In the genomic region with DNA sequence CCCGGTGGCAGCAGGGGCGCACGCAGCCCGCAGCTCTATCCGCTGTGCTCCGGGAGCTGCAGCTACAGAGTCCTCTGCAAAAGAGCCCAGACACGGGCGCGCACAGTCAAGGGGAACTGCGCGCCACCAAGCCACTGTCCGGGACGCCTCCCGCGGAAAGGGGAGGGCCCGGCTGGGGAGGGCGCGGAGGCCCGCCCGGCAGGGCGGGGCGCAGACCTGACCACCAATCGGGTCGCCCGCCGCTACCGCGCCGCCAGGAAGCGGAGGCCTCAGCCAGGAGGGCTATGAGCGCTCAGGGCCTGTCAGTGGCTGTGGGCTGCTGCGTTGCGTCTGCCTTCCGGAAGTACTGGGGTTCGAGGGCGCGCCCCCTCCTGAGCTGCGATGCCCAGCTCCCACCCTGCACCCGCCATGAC, we compare ENCODE assay signal across 8 mouse cellular contexts. TPM values are rescaled to one million over a fixed set of nuclear protein-coding genes. Genes with fewer than 3 reads are reported as not detected.
DNase-seq lines count a peak whose midpoint lies in the region; ATAC-seq and TF ChIP-seq lines count a peak whose summit lies in the region.
"Not testable (repeated sequence)": the region's sequence is repeated elsewhere in the genome, so short reads cannot be mapped to it uniquely, and the experiment has no call there.

Gene 9030624G23Rik, minus strand, starts transcription at position 139 of the 413 bp plus-strand sequence.

- 1% methylated on average over 29 of the region's 39 CpGs for WGBS in embryonic facial prominence, embryonic 11.5 days
- 3% methylated on average over 18 of the region's 39 CpGs for WGBS in hindbrain, embryonic 16.5 days
- WGBS in liver, embryonic 14.5 days (ENCODE audit: insufficient replicate concordance) = 4% methylated on average over 30 of the region's 39 CpGs
- WGBS in neural tube, embryonic 11.5 days = 0% methylated on average over 29 of the region's 39 CpGs
- 1% methylated on average over 29 of the region's 39 CpGs for WGBS in stomach, postnatal 0 days

- not testable (repeated sequence) for H3K9me3 ChIP-seq in ES-Bruce4 (replicated peaks; ENCODE audit: control insufficient read depth, insufficient read depth, low read length, poor library complexity, severe bottlenecking); embryonic facial prominence, embryonic 11.5 days (replicated peaks; ENCODE audit: control insufficient read depth, low read length); hindbrain, embryonic 16.5 days (ENCODE audit: control insufficient read depth, low read length); liver, embryonic 14.5 days (ENCODE audit: control insufficient read depth, low read length); neural tube, embryonic 11.5 days (ENCODE audit: control insufficient read depth, low read length); stomach, postnatal 0 days (ENCODE audit: control insufficient read depth, low read length)

- not testable (repeated sequence) for TF ChIP-seq EP300 in ES-Bruce4 (IDR thresholded peaks at IDR 0.05; ENCODE audit: insufficient read depth, low read depth, low read length); liver, embryonic 14.5 days (IDR thresholded peaks at IDR 0.05; ENCODE audit: low read depth); stomach, postnatal 0 days (optimal IDR thresholded peaks at IDR 0.05)

- peak within 1 kb of the TSS; percentile 13 for H3K4me2 ChIP-seq in embryonic facial prominence, embryonic 11.5 days (ENCODE audit: low read depth, low read length)
- H3K4me2 ChIP-seq in hindbrain, embryonic 16.5 days (ENCODE audit: low read length) = peak within 1 kb of the TSS; percentile 38
- peak within 1 kb of the TSS; percentile 33 for H3K4me2 ChIP-seq in liver, embryonic 14.5 days (ENCODE audit: low read depth)
- peak within 1 kb of the TSS; percentile 30; the same call in 1 of the 2 replicates for H3K4me2 ChIP-seq in neural tube, embryonic 11.5 days (ENCODE audit: low read depth)
- H3K4me2 ChIP-seq in stomach, postnatal 0 days (replicated peaks; ENCODE audit: low read depth) = peak within 1 kb of the TSS; percentile 44

- not testable (repeated sequence) for H3K36me3 ChIP-seq in ES-Bruce4 (ENCODE audit: control insufficient read depth, insufficient read depth, low read length, poor library complexity, severe bottlenecking); embryonic facial prominence, embryonic 11.5 days (replicated peaks; ENCODE audit: control insufficient read depth, insufficient read depth, low read depth, low read length); hindbrain, embryonic 16.5 days (ENCODE audit: control insufficient read depth, insufficient read depth, low read length); liver, embryonic 14.5 days (replicated peaks; ENCODE audit: control insufficient read depth, insufficient read depth, low read depth); neural tube, embryonic 11.5 days (ENCODE audit: control insufficient read depth, insufficient read depth, low read length); stomach, postnatal 0 days (ENCODE audit: control insufficient read depth, insufficient read depth, low read length)

- TF ChIP-seq CTCF in ES-Bruce4 (IDR thresholded peaks at IDR 0.05; ENCODE audit: low read depth, low read length); liver, embryonic 14.5 days (IDR thresholded peaks at IDR 0.05; ENCODE audit: low read depth); stomach, postnatal 0 days (IDR thresholded peaks at IDR 0.05; ENCODE audit: low read depth): not testable (repeated sequence)

- H3K9ac ChIP-seq in ES-Bruce4 (ENCODE audit: low read depth, poor library complexity, severe bottlenecking) = peak within 1 kb of the TSS; percentile 58
- H3K9ac ChIP-seq in embryonic facial prominence, embryonic 11.5 days (replicated peaks; ENCODE audit: low read length) = peak within 1 kb of the TSS; percentile 54; the same call in 1 of the 2 replicates
- peak within 1 kb of the TSS; percentile 31 for H3K9ac ChIP-seq in hindbrain, embryonic 16.5 days (ENCODE audit: low read depth, low read length)
- H3K9ac ChIP-seq in liver, embryonic 14.5 days (replicated peaks); neural tube, embryonic 11.5 days (ENCODE audit: low read length); stomach, postnatal 0 days (ENCODE audit: low read length): not testable (repeated sequence)

- ATAC-seq in embryonic facial prominence, embryonic 11.5 days (replicated peaks; ENCODE audit: insufficient number of reproducible peaks, low FRiP score, low TSS enrichment, low read depth); liver, embryonic 14.5 days (ENCODE audit: insufficient read depth); neural tube, embryonic 11.5 days (ENCODE audit: insufficient read depth, low FRiP score, low TSS enrichment); stomach, postnatal 0 days (ENCODE audit: low FRiP score, low TSS enrichment): not testable (repeated sequence)
- ATAC-seq in hindbrain, embryonic 16.5 days = peak; percentile 76

- TF ChIP-seq POLR2A in ES-Bruce4 (IDR thresholded peaks at IDR 0.05; ENCODE audit: insufficient read depth, low read length) = not testable (repeated sequence)

- H3K27ac ChIP-seq in ES-Bruce4 (ENCODE audit: insufficient read depth, low read length) = peak within 1 kb of the TSS; percentile 54; the same call in 1 of the 2 replicates
- H3K27ac ChIP-seq in embryonic facial prominence, embryonic 11.5 days (replicated peaks; ENCODE audit: low read depth, low read length); hindbrain, embryonic 16.5 days (ENCODE audit: low read depth, low read length); liver, embryonic 14.5 days; neural tube, embryonic 11.5 days (ENCODE audit: low read depth, low read length); stomach, postnatal 0 days (replicated peaks): not testable (repeated sequence)

- peak; percentile 43 for DNase-seq in embryonic facial prominence, embryonic 11.5 days (ENCODE audit: low spot score)
- peak; percentile 48 to 49 for DNase-seq in gastrocnemius, postnatal 4 days (ENCODE audit: low spot score in 2 of 2)
- peak; percentile 0 for DNase-seq in layer of hippocampus, adult 9-10 months (ENCODE audit: low spot score)
- DNase-seq in liver, embryonic 14.5 days (ENCODE audit: low read depth in 3 of 3, low spot score in 3 of 3) = not testable (repeated sequence)
- peak; percentile 61 for DNase-seq in neural tube, embryonic 11.5 days (ENCODE audit: low spot score)
- DNase-seq in stomach, postnatal 0 days (ENCODE audit: low spot score) = peak; percentile 49

- not testable (repeated sequence) for H3K27me3 ChIP-seq in ES-Bruce4 (ENCODE audit: control insufficient read depth, insufficient read depth, low read length, poor library complexity, severe bottlenecking); embryonic facial prominence, embryonic 11.5 days (ENCODE audit: control insufficient read depth, insufficient read depth, low read length); hindbrain, embryonic 16.5 days (replicated peaks; ENCODE audit: control insufficient read depth, insufficient read depth, low read length); liver, embryonic 14.5 days (ENCODE audit: control insufficient read depth, insufficient read depth, low read length); neural tube, embryonic 11.5 days (ENCODE audit: control insufficient read depth, insufficient read depth, low read length); stomach, postnatal 0 days (ENCODE audit: control insufficient read depth, insufficient read depth, low read length)

- H3K4me3 ChIP-seq in ES-Bruce4 (ENCODE audit: low read depth, low read length) = peak within 1 kb of the TSS; percentile 71
- peak within 1 kb of the TSS; percentile 39 for H3K4me3 ChIP-seq in embryonic facial prominence, embryonic 11.5 days (ENCODE audit: low read depth, low read length)
- peak within 1 kb of the TSS; percentile 45 for H3K4me3 ChIP-seq in hindbrain, embryonic 16.5 days (ENCODE audit: low read length)
- H3K4me3 ChIP-seq in liver, embryonic 14.5 days (ENCODE audit: insufficient read depth in 1 of 2, low read depth in 2 of 2, low read length in 2 of 2) = peak within 1 kb of the TSS; percentile 39
- H3K4me3 ChIP-seq in neural tube, embryonic 11.5 days (ENCODE audit: low read depth, low read length) = peak within 1 kb of the TSS; percentile 31
- H3K4me3 ChIP-seq in stomach, postnatal 0 days (ENCODE audit: low read depth, low read length) = peak within 1 kb of the TSS; percentile 37

- not testable (repeated sequence) for H3K4me1 ChIP-seq in ES-Bruce4 (ENCODE audit: control insufficient read depth, insufficient read depth, low read length); embryonic facial prominence, embryonic 11.5 days (ENCODE audit: control insufficient read depth, insufficient read depth, low read length); hindbrain, embryonic 16.5 days (ENCODE audit: control insufficient read depth, insufficient read depth, low read depth, low read length); liver, embryonic 14.5 days (replicated peaks; ENCODE audit: control insufficient read depth in 2 of 2, insufficient read depth in 2 of 2, low read length in 1 of 2); neural tube, embryonic 11.5 days (ENCODE audit: control insufficient read depth, insufficient read depth, low read length); stomach, postnatal 0 days (replicated peaks; ENCODE audit: control insufficient read depth, insufficient read depth)

RNA-seq across cellular contexts. Expression of gene 9030624G23Rik, which starts in this region (rescaled TPM):
- polyA plus RNA-seq in ES-Bruce4 (2011; ENCODE audit: insufficient read depth, insufficient read length, low read depth, missing spikeins) = 8.4 and 9.3 TPM in 2 replicates
- polyA plus RNA-seq in embryonic facial prominence, embryonic 11.5 days (2014; fragmentation: Nextera tagmentation; extraction: Ambion mirVana) = 3.4 and 4.4 TPM in 2 replicates
- total RNA-seq in gastrocnemius, postnatal 4 days (2021) = 1 to 10 TPM; 1.3 to 1.6 TPM
- 2.4 and 3.4 TPM in 2 replicates for polyA plus RNA-seq in hindbrain, embryonic 16.5 days (2015; fragmentation: Nextera tagmentation; extraction: Ambion mirVana)
- polyA plus RNA-seq in liver, embryonic 14.5 days (2012; rRNA removed) = 0.13 and 0.16 TPM in 2 replicates
- polyA plus RNA-seq in liver, embryonic 14.5 days (2014; fragmentation: Nextera tagmentation; extraction: Ambion mirVana) = 0.10 and 0.25 TPM in 2 replicates
- 2.1 and 2.4 TPM in 2 replicates for polyA plus RNA-seq in neural tube, embryonic 11.5 days (2014; fragmentation: Nextera tagmentation; extraction: Ambion mirVana)
- polyA plus RNA-seq in stomach, postnatal 0 days (2015; fragmentation: Nextera tagmentation; extraction: Ambion mirVana) = 0.75 and 1.0 TPM in 2 replicates
